ENCODE assay signal across 19 mouse cellular contexts in the genomic region with DNA sequence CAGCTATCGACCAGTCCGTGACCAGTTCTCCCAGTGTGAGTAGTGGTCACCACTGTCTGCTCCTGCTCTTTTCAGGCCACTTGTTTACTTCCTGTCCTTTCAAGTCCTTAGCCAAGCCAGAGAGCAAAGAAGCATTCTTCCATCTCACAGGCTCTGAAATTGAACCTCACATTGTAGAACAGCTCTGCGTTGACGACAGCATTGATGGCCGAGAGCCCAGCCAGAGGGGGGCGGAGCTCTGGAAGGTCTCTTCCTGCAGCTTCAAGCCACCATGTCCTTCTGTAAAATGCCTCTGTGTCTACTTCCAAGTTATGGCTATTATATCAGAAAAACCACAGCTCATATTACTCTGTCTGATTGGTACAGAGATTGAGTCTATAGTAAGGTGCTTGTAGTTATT. TPM values are rescaled to one million over a fixed set of nuclear protein-coding genes. Genes with fewer than 3 reads are reported as not detected.
DNase-seq lines count a peak whose midpoint lies in the region; ATAC-seq lines count a peak whose summit lies in the region.
"Had no signal": no experiment of that assay in that cellular context is flagged by ENCODE, and none has a peak within 500 bp of the region (broad histone marks: within the 10 kb centered on the region; RNA-seq: fewer than 3 reads in every experiment).

No protein-coding gene starts in this region.

- WGBS in heart, embryonic 12.5 days, result 43% methylated on average over 6 of the region's 6 CpGs

- H3K4me3 ChIP-seq in heart, embryonic 12.5 days, result no peak overlapping the region
- H3K4me3 ChIP-seq: liver, embryonic 13.5 days; megakaryocyte, embryonic 14.5 days had no signal

- no peaks in the 10 kb centered on the region for H3K9me3 ChIP-seq in heart, embryonic 12.5 days (replicated peaks)
- H3K9me3 ChIP-seq: liver, embryonic 13.5 days had no signal

- H3K4me2 ChIP-seq in heart, embryonic 12.5 days, result 0 out of 2 replicates have a peak overlapping the region, but pooled peaks have one; percentile 13
- H3K4me2 ChIP-seq: liver, embryonic 13.5 days had no signal

- ATAC-seq in heart, embryonic 12.5 days (ENCODE audit: insufficient number of reproducible peaks, low FRiP score), result no peak

- peaks cover 21% of the 10 kb centered on the region for H3K27me3 ChIP-seq in heart, embryonic 12.5 days (replicated peaks)
- H3K27me3 ChIP-seq: liver, embryonic 13.5 days; megakaryocyte, embryonic 14.5 days had no signal

- no peak overlapping the region for H3K27ac ChIP-seq in heart, embryonic 12.5 days (ENCODE audit: poor library complexity, severe bottlenecking)
- H3K27ac ChIP-seq: liver, embryonic 13.5 days had no signal

- peak; percentile 23 for DNase-seq in adrenal gland, postnatal 10 days
- DNase-seq in adrenal gland, adult 2 months, result no peak
- DNase-seq in heart, postnatal 25 days (ENCODE audit: low spot score), result no peak
- DNase-seq in layer of hippocampus, postnatal 36 days, result peak; percentile 20 to 31
- no peak for DNase-seq in layer of hippocampus, postnatal 25 days (ENCODE audit: extremely low spot score in 1 of 2, low spot score in 1 of 2)
- DNase-seq in right cerebral cortex, adult 2 months (ENCODE audit: low spot score in 2 of 2), result peak; percentile 22 to 23
- no peak for DNase-seq in right cerebral cortex, postnatal 36 days (ENCODE audit: low spot score in 2 of 2)
- DNase-seq: adrenal gland, postnatal 25 days; cerebellum, adult 2 months; embryo, embryonic 11 days; gastrocnemius, postnatal 10 days; liver, embryonic 13.5 days had no signal

- H3K4me1 ChIP-seq in heart, embryonic 12.5 days (replicated peaks), result peaks cover 14% of the 10 kb centered on the region
- H3K4me1 ChIP-seq: liver, embryonic 13.5 days; megakaryocyte, embryonic 14.5 days had no signal

- H3K9ac ChIP-seq in heart, embryonic 12.5 days, result no peak overlapping the region
- H3K9ac ChIP-seq: liver, embryonic 13.5 days had no signal

- intact Hi-C loops in heart, postnatal 25 days (cut with DNase I), result no loop called here

- H3K36me3 ChIP-seq in heart, embryonic 12.5 days, result no peaks in the 10 kb centered on the region
- H3K36me3 ChIP-seq: liver, embryonic 13.5 days had no signal

RNA-seq across cellular contexts. Expression of a gene that starts 19.6 kb away (rescaled TPM):
- 10 to 100 TPM in 1 of 2 experiments, 1 to 10 TPM in 1; 5.9 to 12.8 TPM for total RNA-seq in adrenal gland, postnatal 10 days (2021)
- total RNA-seq in adrenal gland, adult 2 months (2021), result 1 to 10 TPM in 1 of 2 experiments, not detected in 1; 1.3 TPM
- 0.18 TPM in 1 of 2 replicates, not detected in the other for polyA plus RNA-seq in adrenal gland, adult 2 months (2012; rRNA removed)
- polyA plus RNA-seq in heart, embryonic 12.5 days (2016; fragmentation: Nextera tagmentation; extraction: Ambion mirVana), result not detected in 2 replicates
- not detected for total RNA-seq in heart, postnatal 25 days (2021)
- total RNA-seq in layer of hippocampus, postnatal 36 days (2021), result not detected
- total RNA-seq in layer of hippocampus, postnatal 25 days (2021), result under 1 TPM in 1 of 2 experiments, not detected in 1; 0.28 TPM
- total RNA-seq: gastrocnemius, postnatal 10 days; layer of hippocampus, adult 18-20 months; left cerebral cortex, postnatal 36 days had no signal
- polyA plus RNA-seq: cerebellum, adult 2 months; heart, embryonic 14.5 days; spleen, adult 2 months; urinary bladder, adult 2 months had no signal

Comparison
In these comparisons a context has a peak if more than half of its experiments do, and no peak if none do; other contexts are left out.
1. DNase-seq: peak in adrenal gland, postnatal 10 days (single experiment), layer of hippocampus, postnatal 36 days (2 of 2) and right cerebral cortex, adult 2 months (2 of 2); none in adrenal gland, adult 2 months (single experiment), heart, postnatal 25 days (single experiment), layer of hippocampus, postnatal 25 days (0 of 2) and right cerebral cortex, postnatal 36 days (0 of 2).